Mouse (Mus musculus): Measurements from ENCODE around the gene Trabd.

DNA sequence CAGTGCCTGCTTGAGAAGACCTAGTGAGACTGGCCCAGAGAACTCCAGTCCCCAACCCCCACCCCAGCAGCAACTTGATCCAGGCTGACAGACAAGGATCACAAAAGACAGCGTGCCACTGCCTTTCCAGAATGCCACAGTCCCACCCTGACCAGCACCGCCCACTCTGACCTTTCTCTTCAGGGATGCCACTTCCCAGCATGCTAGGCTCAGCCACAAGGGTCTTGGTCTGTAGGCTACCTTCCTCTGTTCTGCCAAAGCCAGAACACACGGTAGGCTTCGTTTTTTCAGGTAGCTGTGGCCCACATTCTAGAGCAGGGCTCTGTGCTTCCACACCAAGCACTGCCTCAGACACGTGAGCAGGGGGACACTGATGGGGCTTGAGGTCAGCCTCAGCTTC, 27.7 kb downstream of the Trabd start:
- TF ChIP-seq CTCF (IDR thresholded peaks at IDR 0.05; ENCODE audit: control insufficient read depth, insufficient read depth, insufficient read length) (no peak), MYOD1 (IDR thresholded peaks at IDR 0.05; ENCODE audit: control insufficient read depth, insufficient read length, low read depth) (no peak), MAX (IDR thresholded peaks at IDR 0.05) (no peak), MYOG (IDR thresholded peaks at IDR 0.05; ENCODE audit: control insufficient read depth, extremely low read depth, insufficient read length) (no peak)
